ENCODE assay signal across 23 mouse cellular contexts in the genomic region with DNA sequence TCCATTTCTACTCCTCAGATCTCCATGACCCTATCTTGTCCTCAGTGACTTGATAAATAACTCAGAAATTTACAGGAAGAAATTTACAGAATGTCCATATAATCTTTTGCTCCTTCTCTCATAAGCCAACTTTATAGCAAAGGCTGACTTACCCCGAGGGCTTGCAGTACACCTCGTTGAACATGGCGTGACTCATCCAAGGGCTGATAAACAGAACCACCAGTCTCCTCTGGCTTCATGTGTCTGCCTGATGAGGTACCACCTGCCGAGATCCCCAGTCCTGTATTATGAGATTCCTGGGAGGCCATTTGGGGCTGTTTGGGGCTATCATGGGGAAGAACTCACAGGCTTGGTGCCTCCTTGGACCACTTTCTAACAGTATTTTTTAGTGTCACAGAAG. TPM values are rescaled to one million over a fixed set of nuclear protein-coding genes. Genes with fewer than 3 reads are reported as not detected.
"Had no signal": no experiment of that assay in that cellular context is flagged by ENCODE, and none has a peak within 500 bp of the region (broad histone marks: within the 10 kb centered on the region; RNA-seq: fewer than 3 reads in every experiment).

No protein-coding gene starts in this region.

- H3K4me1 ChIP-seq: midbrain, embryonic 13.5 days; midbrain, embryonic 15.5 days; neural tube, embryonic 12.5 days; stomach, embryonic 15.5 days had no signal

- H3K9me3 ChIP-seq: megakaryocyte, embryonic 14.5 days; midbrain, embryonic 13.5 days; midbrain, embryonic 15.5 days; neural tube, embryonic 12.5 days; stomach, embryonic 15.5 days had no signal

- H3K27ac ChIP-seq: macrophage; midbrain, embryonic 13.5 days; midbrain, embryonic 15.5 days; neural tube, embryonic 12.5 days; stomach, embryonic 15.5 days; stomach, postnatal 0 days had no signal

- H3K4me2 ChIP-seq: lung, embryonic 14.5 days; midbrain, embryonic 11.5 days; midbrain, embryonic 13.5 days; midbrain, embryonic 15.5 days; neural tube, embryonic 12.5 days; stomach, embryonic 15.5 days had no signal

- H3K9ac ChIP-seq: lung, embryonic 14.5 days; midbrain, embryonic 13.5 days; midbrain, embryonic 15.5 days; neural tube, embryonic 12.5 days; stomach, embryonic 15.5 days had no signal

- H3K36me3 ChIP-seq: midbrain, embryonic 13.5 days; midbrain, embryonic 15.5 days; neural tube, embryonic 12.5 days; stomach, embryonic 15.5 days had no signal

- DNase-seq: lung, adult 18-20 months; lung, embryonic 14.5 days; lung, postnatal 10 days; right cerebral cortex, postnatal 14 days; thymus, adult 2 months; thymus, postnatal 25 days; thymus, postnatal 4 days had no signal

- H3K27me3 ChIP-seq: megakaryocyte, embryonic 14.5 days; midbrain, embryonic 13.5 days; midbrain, embryonic 15.5 days; neural tube, embryonic 12.5 days; stomach, embryonic 15.5 days had no signal

- H3K4me3 ChIP-seq: megakaryocyte, embryonic 14.5 days; midbrain, embryonic 13.5 days; midbrain, embryonic 15.5 days; neural tube, embryonic 12.5 days; stomach, embryonic 15.5 days had no signal

- ATAC-seq: midbrain, embryonic 13.5 days; midbrain, embryonic 15.5 days had no signal

RNA-seq across cellular contexts. Expression of a gene that starts 1.6 kb away (rescaled TPM):
- total RNA-seq: midbrain, postnatal 0 days; monocyte, adult 5-6 weeks; neutrophil, adult 5-6 weeks had no signal
- polyA plus RNA-seq: lung, embryonic 14.5 days; lung, embryonic 16.5 days; midbrain, embryonic 13.5 days; midbrain, embryonic 15.5 days; midbrain, postnatal 0 days; neural tube, embryonic 12.5 days; neural tube, embryonic 14.5 days; testis, adult 2 months; urinary bladder, adult 2 months had no signal

RNA-seq across cellular contexts. Expression of a gene that starts 15.5 kb away (rescaled TPM):
- total RNA-seq: midbrain, postnatal 0 days had no signal
- polyA plus RNA-seq: midbrain, embryonic 11.5 days; midbrain, embryonic 13.5 days; midbrain, embryonic 15.5 days; testis, adult 2 months; thymus, adult 2 months had no signal

RNA-seq across cellular contexts. Expression of a gene that starts 21.3 kb away (rescaled TPM):
- total RNA-seq: midbrain, postnatal 0 days; monocyte, adult 5-6 weeks; neutrophil, adult 5-6 weeks had no signal
- polyA plus RNA-seq: lung, embryonic 14.5 days; lung, embryonic 16.5 days; macrophage; midbrain, embryonic 11.5 days; midbrain, embryonic 13.5 days; midbrain, embryonic 15.5 days; midbrain, postnatal 0 days; neural tube, embryonic 12.5 days; neural tube, embryonic 14.5 days; spleen, adult 2 months; stomach, embryonic 15.5 days; stomach, postnatal 0 days; testis, adult 2 months; thymus, adult 2 months; urinary bladder, adult 2 months had no signal

RNA-seq across cellular contexts. Expression of a gene that starts 51.9 kb away (rescaled TPM):
- total RNA-seq: midbrain, postnatal 0 days; monocyte, adult 5-6 weeks; neutrophil, adult 5-6 weeks had no signal
- polyA plus RNA-seq: lung, embryonic 14.5 days; lung, embryonic 16.5 days; macrophage; midbrain, embryonic 11.5 days; midbrain, embryonic 13.5 days; midbrain, embryonic 15.5 days; midbrain, postnatal 0 days; neural tube, embryonic 12.5 days; neural tube, embryonic 14.5 days; stomach, embryonic 15.5 days; stomach, postnatal 0 days; testis, adult 2 months; urinary bladder, adult 2 months had no signal
